Mouse (Mus musculus): ENCODE data around the gene Xrcc4.

GRCm38 (mm10) chr13:89850746-89851145 is 238.7 kb downstream of the Xrcc4 start:
- TF ChIP-seq POLR2A (IDR thresholded peaks at IDR 0.05; ENCODE audit: borderline replicate concordance, low read depth, low read length) (no peak), CTCF (IDR thresholded peaks at IDR 0.05; ENCODE audit: low read depth, low read length) (no peak)
